Mouse (Mus musculus): ENCODE data around the gene Vps50. TPM values are rescaled to one million over a fixed set of nuclear protein-coding genes. Genes with fewer than 3 reads are reported as not detected.

Vps50 gene
- total RNA-seq, 1 experiment from 2014 or later: 38.0 TPM

DNA sequence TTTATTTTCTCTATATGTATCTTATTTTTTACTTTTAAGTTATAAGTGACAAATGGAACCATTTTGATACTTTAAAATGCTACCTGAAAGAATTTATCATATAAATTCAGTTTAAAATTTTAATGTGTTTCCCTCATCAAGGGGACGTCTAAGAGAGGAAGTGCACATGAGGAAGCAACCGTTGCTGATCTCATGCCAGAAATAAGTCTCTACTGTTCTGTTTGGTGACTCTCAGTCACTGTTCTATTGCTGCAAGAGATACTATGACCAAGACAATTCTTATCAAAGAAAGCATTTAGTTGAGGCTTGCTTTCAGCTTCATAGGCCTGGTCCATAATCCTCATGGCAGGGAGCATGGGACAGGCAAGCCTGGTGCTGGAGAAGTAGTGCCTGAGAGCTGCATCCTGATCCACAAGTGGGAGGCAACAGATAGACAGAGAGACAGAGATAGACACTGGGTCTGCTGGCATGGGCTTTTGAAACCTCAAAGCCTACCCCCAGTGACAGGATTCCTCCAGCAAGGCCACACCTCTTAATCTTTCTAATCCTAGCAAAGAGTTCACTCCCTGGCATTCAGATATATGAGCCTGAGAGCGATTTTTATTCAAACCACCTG is 92.2 kb downstream of the Vps50 start:
- ATAC-seq (replicated peaks; ENCODE audit: insufficient number of reproducible peaks, low FRiP score, low TSS enrichment, poor library complexity, severe bottlenecking): no peak

DNA sequence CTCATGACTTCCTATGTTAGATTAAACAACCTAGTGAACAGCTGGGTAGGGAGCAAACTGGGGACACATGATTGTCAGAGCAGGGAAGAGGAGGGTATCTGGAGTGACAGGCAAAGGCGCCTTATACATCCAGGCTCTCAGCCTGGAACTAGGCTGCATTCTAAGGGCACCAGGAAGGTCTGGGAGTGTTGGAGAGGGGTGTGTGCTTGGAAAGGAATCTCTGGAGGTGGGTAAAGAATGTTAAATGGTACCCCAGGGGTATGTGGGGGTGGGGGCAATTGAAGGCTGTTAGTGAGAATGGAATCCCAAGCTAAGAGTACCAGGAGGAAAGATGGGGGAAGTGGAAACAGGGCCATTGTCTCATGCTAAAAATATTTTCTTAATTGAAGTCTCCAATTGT is 96.1 kb downstream of the Vps50 start:
- no peak for ATAC-seq (replicated peaks; ENCODE audit: insufficient number of reproducible peaks, low FRiP score, low TSS enrichment, poor library complexity, severe bottlenecking)

DNA sequence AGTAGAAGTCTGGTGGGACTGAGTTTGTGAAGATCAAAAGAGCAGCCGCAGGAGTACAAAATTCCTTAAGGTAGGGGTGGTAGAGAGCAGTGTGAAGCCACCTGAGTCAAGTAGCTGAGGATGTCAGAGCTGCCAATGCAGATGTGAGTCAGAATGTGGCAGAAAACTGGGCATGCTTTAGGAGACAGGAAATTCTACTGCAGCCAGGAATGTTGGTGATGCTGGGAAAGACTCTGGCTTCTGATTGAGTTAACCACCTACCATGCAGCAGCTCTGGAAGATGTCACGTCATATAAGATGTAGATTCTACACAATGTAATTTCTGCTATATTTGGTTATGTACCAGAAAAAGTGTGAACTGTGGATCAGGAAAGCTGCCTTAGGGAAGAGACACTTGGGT is 114.6 kb downstream of the Vps50 start:
- no peak for ATAC-seq (replicated peaks; ENCODE audit: insufficient number of reproducible peaks, low FRiP score, low TSS enrichment, poor library complexity, severe bottlenecking)

DNA sequence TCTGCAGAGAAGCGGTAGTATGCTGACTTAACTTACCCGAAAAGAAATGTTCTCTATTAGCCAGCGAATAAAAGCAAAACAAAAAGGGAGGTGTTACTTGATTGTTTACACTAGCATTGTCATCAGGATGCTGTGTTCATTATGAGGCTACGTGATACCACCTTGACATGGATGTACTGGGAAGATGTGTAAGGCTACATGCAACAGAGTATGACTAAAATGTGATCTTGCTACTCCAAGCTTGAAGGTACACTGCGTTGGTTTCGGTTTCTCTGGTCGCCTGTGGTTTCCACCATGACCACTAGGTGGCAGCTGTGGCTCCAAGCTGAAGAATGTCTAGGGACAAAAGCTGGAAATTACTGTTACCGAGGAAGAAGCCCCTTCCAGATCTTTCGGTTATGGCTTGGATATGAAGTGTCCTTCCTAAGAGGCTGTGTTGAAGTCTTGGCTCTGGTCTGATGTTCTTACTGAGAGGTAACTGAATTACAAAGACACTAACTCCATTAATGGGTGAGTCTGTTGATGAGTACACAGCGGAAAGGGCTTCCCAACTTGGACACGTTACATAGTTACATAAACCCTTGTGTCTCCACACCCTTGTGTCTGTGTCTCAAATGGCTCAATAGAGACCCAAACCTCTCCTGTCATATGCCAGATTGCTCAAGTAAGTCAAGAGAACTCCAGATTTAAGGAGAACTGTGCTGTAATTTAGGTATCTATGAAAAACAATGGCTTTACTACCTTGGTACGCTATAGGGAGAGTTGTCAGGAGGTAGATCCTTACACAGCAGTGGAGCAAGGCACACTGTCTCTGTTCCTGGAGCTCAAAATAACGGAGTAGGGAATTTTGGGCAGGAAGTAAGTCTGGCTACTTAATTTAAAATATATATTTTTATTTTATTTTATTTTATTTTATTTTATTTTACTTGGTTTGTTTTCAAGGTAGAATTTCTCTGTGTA is 122.5 kb downstream of the Vps50 start:
- peak; percentile 90 for ATAC-seq (replicated peaks; ENCODE audit: insufficient number of reproducible peaks, low FRiP score, low TSS enrichment, poor library complexity, severe bottlenecking)

Other genes starting within 250 kb of the Vps50 start
- gene Samd9l, start 98.8 kb upstream of the Vps50 start, total RNA-seq (2017): 90.8 to 218 TPM (median 100 TPM) in 3 replicates
- gene Hepacam2, start 84 bp upstream of the Vps50 start, total RNA-seq (2017): 1.4 to 2.3 TPM (median 2.1 TPM) in 3 replicates

Measured in monocyte, adult 5-6 weeks (primary cell).